In genomic region chr15:103163182-103163919, GRCm38 (mm10) we compare ENCODE assay signal across 8 mouse cellular contexts. TPM values are rescaled to one million over a fixed set of nuclear protein-coding genes. Genes with fewer than 3 reads are reported as not detected.
DNase-seq lines count a peak whose midpoint lies in the region; ATAC-seq and TF ChIP-seq lines count a peak whose summit lies in the region.

No protein-coding gene starts in this region.

- H3K36me3 ChIP-seq in hindbrain, embryonic 10.5 days, result no peaks in the 10 kb centered on the region
- H3K36me3 ChIP-seq in lung, postnatal 0 days (ENCODE audit: insufficient read depth, low read length), result no peaks in the 10 kb centered on the region

- WGBS in hindbrain, embryonic 10.5 days, result 9% methylated on average over 25 of the region's 25 CpGs
- WGBS in lung, postnatal 0 days, result 7% methylated on average over 25 of the region's 25 CpGs

- H3K9me3 ChIP-seq in hindbrain, embryonic 10.5 days, result no peaks in the 10 kb centered on the region
- H3K9me3 ChIP-seq in lung, postnatal 0 days (ENCODE audit: low read length), result no peaks in the 10 kb centered on the region

- 0 out of 2 replicates have a peak, but pooled peaks have one; percentile 31 for TF ChIP-seq EP300 in lung, postnatal 0 days (IDR thresholded peaks at IDR 0.05)

- TF ChIP-seq CTCF in lung, postnatal 0 days (IDR thresholded peaks at IDR 0.05), result no peak; the same call in 1 of the 2 replicates

- peak overlapping the region; percentile 60 for H3K4me2 ChIP-seq in lung, postnatal 0 days (replicated peaks; ENCODE audit: low read depth, low read length)

- H3K4me3 ChIP-seq in hindbrain, embryonic 10.5 days, result peak overlapping the region; percentile 76
- peak overlapping the region; percentile 62 for H3K4me3 ChIP-seq in lung, postnatal 0 days (ENCODE audit: low read depth, low read length)

- H3K4me1 ChIP-seq in hindbrain, embryonic 10.5 days (replicated peaks), result peaks cover 40% of the 10 kb centered on the region
- H3K4me1 ChIP-seq in lung, postnatal 0 days (ENCODE audit: insufficient read depth, low read depth, low read length), result peaks cover 3% of the 10 kb centered on the region; the same call in 1 of the 2 replicates

- H3K27ac ChIP-seq in hindbrain, embryonic 10.5 days, result peak overlapping the region; percentile 88
- no peak overlapping the region for H3K27ac ChIP-seq in lung, postnatal 0 days (ENCODE audit: low read length)

- peak; percentile 94 for ATAC-seq in frontal cortex, adult (ENCODE audit: low TSS enrichment)
- ATAC-seq in lung, postnatal 0 days, result peak; percentile 88

- H3K9ac ChIP-seq in lung, postnatal 0 days (replicated peaks; ENCODE audit: low read depth), result peak overlapping the region; percentile 46

- DNase-seq in MN1 (ENCODE audit: low spot score), result peak; percentile 97
- peak; percentile 95 for DNase-seq in cerebellum, adult 9-10 months
- peak; percentile 96 for DNase-seq in hindbrain, embryonic 10.5 days (ENCODE audit: low spot score)
- DNase-seq in layer of hippocampus, adult 9-11 months, result peak; percentile 95
- DNase-seq in lung, postnatal 0 days (ENCODE audit: low spot score), result peak; percentile 98
- DNase-seq in retina, adult 2 months (ENCODE audit: low read depth, low spot score), result peak; percentile 72
- peak; percentile 89 for DNase-seq in thymus, postnatal 4 days

- H3K27me3 ChIP-seq in hindbrain, embryonic 10.5 days (ENCODE audit: insufficient read depth, poor library complexity, severe bottlenecking), result peaks cover 43% of the 10 kb centered on the region
- peaks cover 11% of the 10 kb centered on the region; the same call in 1 of the 2 replicates for H3K27me3 ChIP-seq in lung, postnatal 0 days (replicated peaks; ENCODE audit: insufficient read depth, low read length)

RNA-seq across cellular contexts. Expression of gene Smug1, which starts 3.5 kb away (rescaled TPM):
- 24.3 TPM in 2 replicates for polyA plus RNA-seq in hindbrain, embryonic 10.5 days (2016; fragmentation: Nextera tagmentation; extraction: Ambion mirVana)
- polyA plus RNA-seq in lung, postnatal 0 days (2015; fragmentation: Nextera tagmentation; extraction: Ambion mirVana), result 10.5 and 12.2 TPM in 2 replicates
